In genomic region chr4:45869021-45869815, GRCm38 (mm10) we compare ENCODE assay signal across 11 mouse cellular contexts. TPM values are rescaled to one million over a fixed set of nuclear protein-coding genes. Genes with fewer than 3 reads are reported as not detected.
DNase-seq lines count a peak whose midpoint lies in the region; ATAC-seq and TF ChIP-seq lines count a peak whose summit lies in the region.
"Had no signal": no experiment of that assay in that cellular context is flagged by ENCODE, and none has a peak within 500 bp of the region (broad histone marks: within the 10 kb centered on the region; RNA-seq: fewer than 3 reads in every experiment).

No protein-coding gene starts in this region.

- H3K4me2 ChIP-seq in forebrain, embryonic 15.5 days (replicated peaks) = no peak overlapping the region
- H3K4me2 ChIP-seq in forebrain, embryonic 14.5 days (ENCODE audit: low read length) = 0 out of 2 replicates have a peak overlapping the region, but pooled peaks have one; percentile 18
- peak overlapping the region; percentile 2; the same call in 1 of the 2 replicates for H3K4me2 ChIP-seq in midbrain, embryonic 11.5 days

- H3K4me3 ChIP-seq in forebrain, embryonic 10.5 days = peak overlapping the region; percentile 34
- no peak overlapping the region for H3K4me3 ChIP-seq in forebrain, embryonic 15.5 days
- H3K4me3 ChIP-seq in E14TG2a.4 (replicated peaks; ENCODE audit: low read length) = peak overlapping the region; percentile 52
- no peak overlapping the region for H3K4me3 ChIP-seq in forebrain, embryonic 14.5 days (ENCODE audit: low read depth, low read length)
- H3K4me3 ChIP-seq in midbrain, embryonic 11.5 days (ENCODE audit: low read depth, low read length) = no peak overlapping the region

- H3K9ac ChIP-seq in forebrain, embryonic 15.5 days (replicated peaks) = no peak overlapping the region
- H3K9ac ChIP-seq in forebrain, embryonic 14.5 days (ENCODE audit: low read length) = no peak overlapping the region
- no peak overlapping the region for H3K9ac ChIP-seq in midbrain, embryonic 11.5 days (ENCODE audit: low read length)

- peak; percentile 33 for DNase-seq in forebrain, embryonic 10.5 days (ENCODE audit: extremely low spot score, low spot score)
- DNase-seq in forebrain, embryonic 14.5 days (ENCODE audit: low spot score) = no peak
- peak; percentile 89 for DNase-seq in midbrain, embryonic 11.5 days (ENCODE audit: low spot score, missing footprints)
- DNase-seq in left cerebral cortex, adult 9 months (ENCODE audit: low spot score in 2 of 2) = no peak
- no peak for DNase-seq in urinary bladder, adult 2 months (ENCODE audit: low spot score)
- DNase-seq in retina, postnatal 1 day = no peak
- DNase-seq: cerebellum, adult 18-20 months; lung, adult 18-20 months; thymus, adult 18-20 months had no signal

- no peak for ATAC-seq in forebrain, embryonic 15.5 days (replicated peaks)
- ATAC-seq in forebrain, embryonic 14.5 days = no peak
- ATAC-seq in midbrain, embryonic 11.5 days (ENCODE audit: low FRiP score) = no peak

- WGBS in forebrain, embryonic 10.5 days = 29% methylated on average over 24 of the region's 24 CpGs
- 25% methylated on average over 24 of the region's 24 CpGs for WGBS in forebrain, embryonic 15.5 days
- 22% methylated on average over 24 of the region's 24 CpGs for WGBS in forebrain, embryonic 14.5 days
- 19% methylated on average over 24 of the region's 24 CpGs for WGBS in midbrain, embryonic 11.5 days

- H3K27me3 ChIP-seq in forebrain, embryonic 10.5 days (ENCODE audit: poor library complexity, severe bottlenecking) = peaks cover 23% of the 10 kb centered on the region
- H3K27me3 ChIP-seq in forebrain, embryonic 15.5 days = no peaks in the 10 kb centered on the region
- peaks cover 27% of the 10 kb centered on the region for H3K27me3 ChIP-seq in E14TG2a.4 (ENCODE audit: insufficient read depth, low read length)
- no peaks in the 10 kb centered on the region for H3K27me3 ChIP-seq in forebrain, embryonic 14.5 days (replicated peaks; ENCODE audit: control insufficient read depth, insufficient read depth, low read length)
- H3K27me3 ChIP-seq in midbrain, embryonic 11.5 days (ENCODE audit: control insufficient read depth, insufficient read depth, low read length) = no peaks in the 10 kb centered on the region

- H3K36me3 ChIP-seq in forebrain, embryonic 10.5 days (replicated peaks) = no peaks in the 10 kb centered on the region
- no peaks in the 10 kb centered on the region for H3K36me3 ChIP-seq in forebrain, embryonic 15.5 days
- no peaks in the 10 kb centered on the region for H3K36me3 ChIP-seq in E14TG2a.4 (ENCODE audit: insufficient read depth, low read length)
- no peaks in the 10 kb centered on the region for H3K36me3 ChIP-seq in forebrain, embryonic 14.5 days (ENCODE audit: control insufficient read depth, insufficient read depth, low read length)
- H3K36me3 ChIP-seq in midbrain, embryonic 11.5 days (ENCODE audit: control insufficient read depth, insufficient read depth, low read length) = no peaks in the 10 kb centered on the region

- peak overlapping the region; percentile 63 for H3K27ac ChIP-seq in forebrain, embryonic 10.5 days
- no peak overlapping the region for H3K27ac ChIP-seq in forebrain, embryonic 15.5 days (replicated peaks)
- H3K27ac ChIP-seq in forebrain, embryonic 14.5 days (ENCODE audit: low read depth, low read length) = no peak overlapping the region
- no peak overlapping the region for H3K27ac ChIP-seq in midbrain, embryonic 11.5 days (ENCODE audit: low read depth, low read length)

- no peaks in the 10 kb centered on the region for H3K9me3 ChIP-seq in forebrain, embryonic 10.5 days
- no peaks in the 10 kb centered on the region for H3K9me3 ChIP-seq in forebrain, embryonic 15.5 days
- H3K9me3 ChIP-seq in E14TG2a.4 (ENCODE audit: low read length) = 0 out of 2 replicates have a peak, but pooled peaks cover 3% of the 10 kb centered on the region
- no peaks in the 10 kb centered on the region for H3K9me3 ChIP-seq in forebrain, embryonic 14.5 days (replicated peaks; ENCODE audit: control insufficient read depth, low read length)
- H3K9me3 ChIP-seq in midbrain, embryonic 11.5 days (ENCODE audit: control insufficient read depth, low read length) = no peaks in the 10 kb centered on the region

- no peak for TF ChIP-seq CTCF in E14TG2a.4 (conservative IDR thresholded peaks at IDR 0.05; ENCODE audit: low read length)

- H3K4me1 ChIP-seq in forebrain, embryonic 10.5 days = peaks cover 36% of the 10 kb centered on the region
- H3K4me1 ChIP-seq in forebrain, embryonic 15.5 days = no peaks in the 10 kb centered on the region
- peaks cover 51% of the 10 kb centered on the region for H3K4me1 ChIP-seq in E14TG2a.4 (replicated peaks; ENCODE audit: low read depth, low read length)
- H3K4me1 ChIP-seq in forebrain, embryonic 14.5 days (ENCODE audit: control insufficient read depth, insufficient read depth, low read length) = no peaks in the 10 kb centered on the region
- peaks cover 2% of the 10 kb centered on the region; the same call in 1 of the 2 replicates for H3K4me1 ChIP-seq in midbrain, embryonic 11.5 days (ENCODE audit: control insufficient read depth, insufficient read depth, low read length)

RNA-seq across cellular contexts. Expression of gene Stra6l, which starts 20.8 kb away (rescaled TPM):
- 0.07 and 0.16 TPM in 2 replicates for polyA plus RNA-seq in forebrain, embryonic 10.5 days (2016; fragmentation: Nextera tagmentation; extraction: Ambion mirVana)
- polyA plus RNA-seq in forebrain, embryonic 15.5 days (2015; fragmentation: Nextera tagmentation; extraction: Ambion mirVana) = 1.5 and 1.6 TPM in 2 replicates
- polyA plus RNA-seq in forebrain, embryonic 14.5 days (2014; fragmentation: Nextera tagmentation; extraction: Ambion mirVana) = 1.0 and 1.2 TPM in 2 replicates
- polyA plus RNA-seq in midbrain, embryonic 11.5 days (2014; fragmentation: Nextera tagmentation; extraction: Ambion mirVana) = 0.11 and 0.59 TPM in 2 replicates
- polyA plus RNA-seq in urinary bladder, adult 2 months (2012; rRNA removed) = 0.39 and 0.57 TPM in 2 replicates

RNA-seq across cellular contexts. Expression of gene Ccdc180, which starts 20.9 kb away (rescaled TPM):
- 0.09 TPM in 1 of 2 replicates, not detected in the other for polyA plus RNA-seq in forebrain, embryonic 10.5 days (2016; fragmentation: Nextera tagmentation; extraction: Ambion mirVana)
- polyA plus RNA-seq in forebrain, embryonic 15.5 days (2015; fragmentation: Nextera tagmentation; extraction: Ambion mirVana) = 0.27 and 0.59 TPM in 2 replicates
- 0.07 and 0.10 TPM in 2 replicates for polyA plus RNA-seq in forebrain, embryonic 14.5 days (2014; fragmentation: Nextera tagmentation; extraction: Ambion mirVana)
- polyA plus RNA-seq in midbrain, embryonic 11.5 days (2014; fragmentation: Nextera tagmentation; extraction: Ambion mirVana) = 0.08 TPM in 1 of 2 replicates, not detected in the other
- polyA plus RNA-seq in urinary bladder, adult 2 months (2012; rRNA removed) = 0.03 and 0.06 TPM in 2 replicates

RNA-seq across cellular contexts. Expression of gene Igfbpl1, which starts 42.5 kb away (rescaled TPM):
- polyA plus RNA-seq in forebrain, embryonic 10.5 days (2016; fragmentation: Nextera tagmentation; extraction: Ambion mirVana) = 16.7 and 18.7 TPM in 2 replicates
- 114 and 126 TPM in 2 replicates for polyA plus RNA-seq in forebrain, embryonic 15.5 days (2015; fragmentation: Nextera tagmentation; extraction: Ambion mirVana)
- 202 and 210 TPM in 2 replicates for polyA plus RNA-seq in forebrain, embryonic 14.5 days (2014; fragmentation: Nextera tagmentation; extraction: Ambion mirVana)
- polyA plus RNA-seq in midbrain, embryonic 11.5 days (2014; fragmentation: Nextera tagmentation; extraction: Ambion mirVana) = 55.9 and 57.5 TPM in 2 replicates
- polyA plus RNA-seq in urinary bladder, adult 2 months (2012; rRNA removed) = 0.03 TPM in 1 of 2 replicates, not detected in the other

Comparison
In these comparisons a context has a peak if more than half of its experiments do, and no peak if none do; other contexts are left out.
1. DNase-seq: peak in forebrain, embryonic 10.5 days (single experiment) and midbrain, embryonic 11.5 days (single experiment); none in forebrain, embryonic 14.5 days (single experiment), left cerebral cortex, adult 9 months (0 of 2), urinary bladder, adult 2 months (single experiment) and retina, postnatal 1 day (single experiment).
2. H3K4me3 ChIP-seq: peak in forebrain, embryonic 10.5 days (single experiment) and E14TG2a.4 (single experiment); none in forebrain, embryonic 15.5 days (single experiment), forebrain, embryonic 14.5 days (single experiment) and midbrain, embryonic 11.5 days (single experiment).
3. RNA of gene Igfbpl1, which starts 42.5 kb away (polyA plus RNA-seq): 202 to 210 TPM in forebrain, embryonic 14.5 days, 114 to 126 TPM in forebrain, embryonic 15.5 days, 55.9 to 57.5 TPM in midbrain, embryonic 11.5 days and 16.7 to 18.7 TPM in forebrain, embryonic 10.5 days; 0.03 TPM in urinary bladder, adult 2 months; every median in the first group is over 10 times any median in the second.